Mouse (Mus musculus) gastrocnemius, adult 2 months (tissue): ENCODE measurements around the gene Nr5a2. TPM values are rescaled to one million over a fixed set of nuclear protein-coding genes. Genes with fewer than 3 reads are reported as not detected.

ENCODE experiments used
- DNase-seq: peaks from one replicate; pipeline ENCODE4 v3.0.0; 2022
- H3K27ac ChIP-seq: fragments of 200-600 bp; 2 replicates; pipeline ENCODE4 v1.8.1; 2022; ENCODE audit warnings: mild to moderate bottlenecking
- H3K4me3 ChIP-seq: fragments of 200-600 bp; 2 replicates; pipeline ENCODE4 v1.8.1; 2022; ENCODE audit warnings: mild to moderate bottlenecking, moderate library complexity
- CTCF ChIP-seq: fragments of 200-600 bp; IDR thresholded peaks from 2 replicates; pipeline ENCODE4 v1.8.1; 2022; ENCODE audit warnings: antibody characterized with exemption, mild to moderate bottlenecking, moderate library complexity
- intact Hi-C: fragments of 180-260 bp; cut with DNase I; formaldehyde crosslinking; loops from one replicate; pipeline ENCODE4 v1.15.1; 2025
- total RNA-seq, 2 experiments: library from RNA; stranded (reverse); gene quantifications; 2 replicates each; pipeline ENCODE4 v1.2.3; 2021

Nr5a2 gene
- total RNA-seq, 2 experiments from 2014 or later, result 0.11 to 0.26 TPM

- no peak for DNase-seq
- TF ChIP-seq CTCF, result no peak
- Histone ChIP-seq H3K27ac (no peak overlapping the region), H3K4me3 (peak overlapping the region; percentile 75)
- intact Hi-C loops, result no loop called here
Observed at GRCm38 (mm10) chr1:136946404-136946803, 13.8 kb downstream of the Nr5a2 start.

- no peak for DNase-seq
- TF ChIP-seq CTCF, result no peak
- peak overlapping the region; percentile 75 for H3K4me3 ChIP-seq
- intact Hi-C loops, result no loop called here
- H3K27ac ChIP-seq, result no peak overlapping the region
Observed at GRCm38 (mm10) chr1:136945876-136946275, 14.4 kb downstream of the Nr5a2 start.

GRCm38 (mm10) chr1:136945426-136945825 lies 14.8 kb downstream of the Nr5a2 start:
- TF ChIP-seq CTCF, result no peak
- DNase-seq, result no peak
- Histone ChIP-seq H3K27ac (no peak overlapping the region), H3K4me3 (peak overlapping the region; percentile 75)
- intact Hi-C loops, result no loop called here

DNA sequence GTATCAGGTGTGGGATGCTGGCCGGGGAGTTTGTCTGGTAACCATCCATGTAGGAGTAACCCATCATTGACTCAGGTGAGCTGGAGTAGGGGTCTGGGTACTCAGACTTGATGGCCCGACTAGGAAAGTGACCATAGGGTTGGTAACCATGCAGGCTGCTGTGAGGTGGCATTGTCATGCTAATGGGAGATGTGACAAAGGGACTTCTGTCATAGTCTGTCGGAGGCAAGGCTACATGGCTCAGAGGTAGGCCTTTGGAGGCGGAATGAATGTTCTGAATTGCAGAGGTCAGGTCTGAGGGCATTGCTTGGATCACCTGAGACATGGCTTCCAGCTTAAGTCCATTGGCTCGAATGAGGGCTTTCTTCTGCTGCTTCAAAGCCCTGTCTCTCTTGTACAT lies 19.6 kb downstream of the Nr5a2 start:
- intact Hi-C loops, result no loop called here
- no peak overlapping the region for H3K27ac ChIP-seq
- H3K4me3 ChIP-seq, result no peak overlapping the region
- no peak for TF ChIP-seq CTCF
- DNase-seq, result no peak

GRCm38 (mm10) chr1:136939220-136939619 lies 21.0 kb downstream of the Nr5a2 start:
- intact Hi-C loops, result no loop called here
- no peak for DNase-seq
- Histone ChIP-seq H3K4me3 (no peak overlapping the region), H3K27ac (no peak overlapping the region)
- TF ChIP-seq CTCF, result no peak

DNA sequence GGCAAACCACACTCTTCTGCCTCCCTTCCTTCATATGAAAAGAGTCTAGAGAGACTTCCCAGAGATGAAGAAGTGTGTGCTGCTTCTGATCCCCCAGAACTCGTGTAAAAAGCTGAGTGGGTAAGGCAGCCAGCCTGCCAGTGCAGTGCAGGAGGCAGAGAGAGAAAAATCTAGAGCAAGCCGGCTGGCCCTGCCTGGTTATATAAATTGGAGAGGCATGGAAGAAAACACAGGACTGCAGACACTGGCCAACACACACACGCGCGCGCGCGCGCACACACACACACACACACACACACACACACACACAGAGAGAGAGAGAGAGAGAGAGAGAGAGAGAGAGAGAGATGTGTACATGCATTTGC lies 24.3 kb downstream of the Nr5a2 start:
- Histone ChIP-seq H3K27ac (no peak overlapping the region), H3K4me3 (no peak overlapping the region)
- TF ChIP-seq CTCF, result no peak
- DNase-seq, result no peak
- intact Hi-C loops, result no loop called here

DNA sequence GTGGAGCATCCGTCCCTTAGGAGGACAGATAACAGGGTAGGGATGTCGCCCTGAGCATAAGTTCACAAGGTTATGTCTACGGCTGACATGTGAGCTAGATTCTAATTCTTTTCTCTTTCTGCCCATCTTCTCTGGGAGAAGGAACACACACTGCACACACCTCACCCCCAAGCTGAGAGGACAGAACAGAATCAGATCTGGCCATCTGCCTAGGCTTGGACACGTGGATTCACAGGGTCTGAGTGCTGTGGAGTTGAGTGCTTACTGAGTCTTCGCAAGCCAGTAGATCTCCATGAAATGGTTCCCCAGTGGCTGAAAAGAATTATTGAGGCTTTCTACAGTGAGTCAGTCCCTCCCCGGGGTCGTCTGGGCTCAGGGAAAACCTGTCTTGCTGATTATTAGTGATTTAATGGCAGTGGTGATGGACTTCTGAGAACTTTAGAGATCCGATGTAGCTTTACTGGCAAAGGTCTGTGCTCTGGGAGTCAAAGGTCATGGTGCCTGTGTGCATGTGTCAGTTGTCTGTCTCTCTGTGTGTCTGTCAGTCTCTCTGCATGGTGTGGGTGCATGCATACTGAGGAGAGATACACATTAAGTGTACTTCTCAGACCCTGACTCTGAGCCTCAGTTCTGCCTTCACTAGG lies 24.8 kb downstream of the Nr5a2 start:
- no peak overlapping the region for H3K27ac ChIP-seq
- H3K4me3 ChIP-seq, result no peak overlapping the region
- no peak for TF ChIP-seq CTCF
- intact Hi-C loops, result no loop called here
- no peak for DNase-seq

DNA sequence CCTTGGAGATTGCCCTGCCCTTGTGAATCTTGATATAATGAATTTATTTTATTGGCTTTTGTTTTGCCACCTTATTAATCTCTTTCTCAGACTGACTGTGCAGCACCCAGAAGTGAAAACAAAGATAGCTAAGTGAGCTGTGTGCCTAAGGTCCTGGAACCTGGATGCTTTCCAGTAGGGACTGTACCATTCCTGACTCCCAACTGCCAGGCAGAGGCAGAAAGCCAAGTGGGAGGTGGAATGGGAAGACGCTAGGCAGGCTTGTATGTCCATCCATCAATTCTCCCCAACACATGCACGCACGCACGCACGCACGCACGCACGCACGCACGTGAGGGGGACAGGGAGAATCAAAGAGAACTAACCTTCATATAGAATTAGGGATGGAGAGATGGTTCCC lies 26.2 kb downstream of the Nr5a2 start:
- Histone ChIP-seq H3K4me3 (no peak overlapping the region), H3K27ac (no peak overlapping the region)
- intact Hi-C loops, result no loop called here
- no peak for DNase-seq
- no peak for TF ChIP-seq CTCF

- no peak overlapping the region for H3K4me3 ChIP-seq
- TF ChIP-seq CTCF, result no peak
- H3K27ac ChIP-seq, result no peak overlapping the region
- intact Hi-C loops, result no loop called here
- no peak for DNase-seq
Observed at GRCm38 (mm10) chr1:136931026-136931425, 29.2 kb downstream of the Nr5a2 start.

GRCm38 (mm10) chr1:136929743-136930142 lies 30.5 kb downstream of the Nr5a2 start:
- no peak for TF ChIP-seq CTCF
- no peak overlapping the region for H3K4me3 ChIP-seq
- no peak overlapping the region for H3K27ac ChIP-seq
- intact Hi-C loops, result no loop called here
- DNase-seq, result no peak

GRCm38 (mm10) chr1:136927428-136927827 lies 32.8 kb downstream of the Nr5a2 start:
- intact Hi-C loops, result no loop called here
- Histone ChIP-seq H3K4me3 (no peak overlapping the region), H3K27ac (no peak overlapping the region)
- no peak for TF ChIP-seq CTCF
- no peak for DNase-seq

DNA sequence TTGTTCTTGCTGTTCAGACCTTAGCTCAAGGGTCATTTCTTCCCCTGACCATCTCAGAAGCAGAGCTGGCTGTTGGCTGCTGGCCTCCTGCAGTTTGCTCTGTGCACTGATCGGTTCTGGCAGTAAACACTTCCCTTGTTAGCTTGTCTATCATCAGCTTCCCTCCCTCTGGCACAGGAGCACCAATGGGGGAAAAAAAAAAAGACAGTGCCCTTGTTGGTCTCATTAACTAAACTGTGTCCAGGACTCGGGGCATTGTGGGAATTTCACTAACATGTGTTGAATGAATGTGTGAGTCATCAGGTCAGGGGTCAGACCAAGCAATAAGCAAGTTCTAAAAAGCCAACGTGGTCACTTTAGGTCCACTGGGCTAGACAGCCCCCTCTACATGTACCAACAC lies 34.2 kb downstream of the Nr5a2 start:
- H3K27ac ChIP-seq, result no peak overlapping the region
- intact Hi-C loops, result no loop called here
- TF ChIP-seq CTCF, result no peak
- DNase-seq, result no peak
- H3K4me3 ChIP-seq, result no peak overlapping the region

DNA sequence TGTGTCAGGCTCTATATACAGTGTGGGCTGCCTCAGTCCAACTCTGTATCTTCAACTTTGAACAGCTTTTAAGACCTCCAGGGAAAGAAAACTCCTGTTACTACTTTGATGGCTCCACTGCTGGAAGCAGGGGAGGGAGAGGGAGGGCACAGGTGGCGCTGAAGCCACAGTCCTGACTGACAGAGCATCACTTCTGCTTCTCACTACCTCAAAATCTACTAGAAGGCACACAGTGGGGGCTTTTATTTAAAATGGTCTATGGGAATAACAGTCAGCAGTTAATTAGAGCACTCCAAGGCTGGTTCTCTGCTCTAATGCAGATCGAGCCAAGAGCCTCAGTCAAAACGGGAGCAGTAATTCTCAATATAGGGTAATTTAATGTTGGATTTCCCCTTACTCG lies 40.2 kb downstream of the Nr5a2 start:
- intact Hi-C loops, result no loop called here
- DNase-seq, result no peak
- Histone ChIP-seq H3K4me3 (no peak overlapping the region), H3K27ac (no peak overlapping the region)
- no peak for TF ChIP-seq CTCF

- intact Hi-C loops, result no loop called here
- no peak for TF ChIP-seq CTCF
- DNase-seq, result no peak
- Histone ChIP-seq H3K4me3 (peak overlapping the region; percentile 13), H3K27ac (no peak overlapping the region)
Observed at GRCm38 (mm10) chr1:136918791-136919190, 41.5 kb downstream of the Nr5a2 start.
